Mouse (Mus musculus) adipocyte (in vitro differentiated cells): Measurements from ENCODE around the gene Vangl1.

Experiments used
- DNase-seq: peaks from one replicate; pipeline ENCODE4 v3.0.0-alpha.2; 2016; ENCODE audit warnings: low spot score

Gene Vangl1

GRCm38 (mm10) chr3:102197746-102198145 lies 6.7 kb downstream of the Vangl1 start:
- DNase-seq, result no peak

- DNase-seq, result no peak
Observed at GRCm38 (mm10) chr3:102197152-102197551, 7.3 kb downstream of the Vangl1 start.

- DNase-seq, result no peak
Observed at GRCm38 (mm10) chr3:102196166-102196565, 8.3 kb downstream of the Vangl1 start.

GRCm38 (mm10) chr3:102195762-102196161 lies 8.7 kb downstream of the Vangl1 start:
- DNase-seq, result no peak

GRCm38 (mm10) chr3:102194291-102195051 lies 10.0 kb downstream of the Vangl1 start:
- DNase-seq, result no peak

- no peak for DNase-seq
Observed at GRCm38 (mm10) chr3:102193488-102194290, 10.8 kb downstream of the Vangl1 start.

GRCm38 (mm10) chr3:102192621-102193020 lies 11.9 kb downstream of the Vangl1 start:
- DNase-seq, result peak; percentile 39

- no peak for DNase-seq
Observed at GRCm38 (mm10) chr3:102191575-102191974, 12.9 kb downstream of the Vangl1 start.

GRCm38 (mm10) chr3:102190642-102191041 lies 13.9 kb downstream of the Vangl1 start:
- DNase-seq, result no peak

- DNase-seq, result no peak
Observed at GRCm38 (mm10) chr3:102190015-102190414, 14.5 kb downstream of the Vangl1 start.

- DNase-seq, result peak; percentile 45
Observed at GRCm38 (mm10) chr3:102188972-102189371, 15.5 kb downstream of the Vangl1 start.

GRCm38 (mm10) chr3:102187401-102187800 lies 17.1 kb downstream of the Vangl1 start:
- DNase-seq, result peak; percentile 32

- no peak for DNase-seq
Observed at GRCm38 (mm10) chr3:102184721-102185120, 19.8 kb downstream of the Vangl1 start.

GRCm38 (mm10) chr3:102182601-102183000 lies 21.9 kb downstream of the Vangl1 start:
- no peak for DNase-seq

GRCm38 (mm10) chr3:102181191-102181590 lies 23.3 kb downstream of the Vangl1 start:
- no peak for DNase-seq

GRCm38 (mm10) chr3:102180746-102181145 lies 23.7 kb downstream of the Vangl1 start:
- DNase-seq, result no peak

GRCm38 (mm10) chr3:102179869-102180268 lies 24.6 kb downstream of the Vangl1 start:
- no peak for DNase-seq

GRCm38 (mm10) chr3:102177837-102178615 lies 26.5 kb downstream of the Vangl1 start:
- no peak for DNase-seq

- no peak for DNase-seq
Observed at GRCm38 (mm10) chr3:102176116-102176515, 28.4 kb downstream of the Vangl1 start.

GRCm38 (mm10) chr3:102175701-102176100 lies 28.8 kb downstream of the Vangl1 start:
- no peak for DNase-seq

- no peak for DNase-seq
Observed at GRCm38 (mm10) chr3:102174118-102174865, 30.2 kb downstream of the Vangl1 start.
